Mouse (Mus musculus): Measurements from ENCODE around the gene Umodl1. TPM values are rescaled to one million over a fixed set of nuclear protein-coding genes. Genes with fewer than 3 reads are reported as not detected.

Gene Umodl1
- polyA plus RNA-seq, 1 experiment from 2014 or later, result not detected

GRCm38 (mm10) chr17:31057151-31057890, 102.9 kb downstream of the Umodl1 start, which contains the start of gene Abcg1:
TSS of gene Abcg1 (plus strand) at chr17:31057675.
- H3K27me3 ChIP-seq (replicated peaks; ENCODE audit: insufficient read depth, low read length), result peaks cover 12% of the 10 kb centered on the region; the same call in 1 of the 2 replicates
- peak within 1 kb of the TSS; percentile 71 for H3K4me2 ChIP-seq (replicated peaks; ENCODE audit: low read depth, low read length)
- TF ChIP-seq EP300 (IDR thresholded peaks at IDR 0.05), result no peak
- peak; percentile 46 for TF ChIP-seq CTCF (IDR thresholded peaks at IDR 0.05)
- peak within 1 kb of the TSS; percentile 59 for H3K27ac ChIP-seq (ENCODE audit: low read length)
- peak; percentile 61 for ATAC-seq
- H3K9ac ChIP-seq (replicated peaks; ENCODE audit: low read depth), result peak within 1 kb of the TSS; percentile 41; the same call in 1 of the 2 replicates
- H3K36me3 ChIP-seq (ENCODE audit: insufficient read depth, low read length), result no peaks in the 10 kb centered on the region
- H3K4me1 ChIP-seq (ENCODE audit: insufficient read depth, low read depth, low read length), result peaks cover 6% of the 10 kb centered on the region; the same call in 1 of the 2 replicates
- WGBS, result 4% methylated on average over 37 of the region's 49 CpGs
- peaks cover 4% of the 10 kb centered on the region; the same call in 1 of the 2 replicates for H3K9me3 ChIP-seq (ENCODE audit: low read length)
- peak; percentile 70 for DNase-seq (ENCODE audit: low spot score)
- peak within 1 kb of the TSS; percentile 52 for H3K4me3 ChIP-seq (ENCODE audit: low read depth, low read length)

- H3K4me2 ChIP-seq (replicated peaks; ENCODE audit: low read depth, low read length), result peak overlapping the region; percentile 71
- peaks cover 4% of the 10 kb centered on the region; the same call in 1 of the 2 replicates for H3K9me3 ChIP-seq (ENCODE audit: low read length)
- H3K27ac ChIP-seq (ENCODE audit: low read length), result peak overlapping the region; percentile 59
- H3K36me3 ChIP-seq (ENCODE audit: insufficient read depth, low read length), result no peaks in the 10 kb centered on the region
- DNase-seq (ENCODE audit: low spot score), result no peak
- no peak for TF ChIP-seq EP300 (IDR thresholded peaks at IDR 0.05)
- peak; percentile 25 for TF ChIP-seq CTCF (IDR thresholded peaks at IDR 0.05)
- H3K4me3 ChIP-seq (ENCODE audit: low read depth, low read length), result peak overlapping the region; percentile 52
- peak overlapping the region; percentile 41; the same call in 1 of the 2 replicates for H3K9ac ChIP-seq (replicated peaks; ENCODE audit: low read depth)
- H3K27me3 ChIP-seq (replicated peaks; ENCODE audit: insufficient read depth, low read length), result peaks cover 12% of the 10 kb centered on the region; the same call in 1 of the 2 replicates
- H3K4me1 ChIP-seq (ENCODE audit: insufficient read depth, low read depth, low read length), result peaks cover 6% of the 10 kb centered on the region; the same call in 1 of the 2 replicates
- 2% methylated on average over 26 of the region's 31 CpGs for WGBS
- ATAC-seq, result peak; percentile 27
Measured at GRCm38 (mm10) chr17:31057891-31058744, 103.7 kb downstream of the Umodl1 start.

GRCm38 (mm10) chr17:31058745-31059085, 104.3 kb downstream of the Umodl1 start:
- TF ChIP-seq EP300 (IDR thresholded peaks at IDR 0.05), result no peak
- TF ChIP-seq CTCF (IDR thresholded peaks at IDR 0.05), result no peak
- peak overlapping the region; percentile 71 for H3K4me2 ChIP-seq (replicated peaks; ENCODE audit: low read depth, low read length)
- peak overlapping the region; percentile 52 for H3K4me3 ChIP-seq (ENCODE audit: low read depth, low read length)
- no peak overlapping the region for H3K9ac ChIP-seq (replicated peaks; ENCODE audit: low read depth)
- no peaks in the 10 kb centered on the region for H3K36me3 ChIP-seq (ENCODE audit: insufficient read depth, low read length)
- ATAC-seq (peak; percentile 27), DNase-seq (ENCODE audit: low spot score) (peak; percentile 84)
- peaks cover 12% of the 10 kb centered on the region; the same call in 1 of the 2 replicates for H3K27me3 ChIP-seq (replicated peaks; ENCODE audit: insufficient read depth, low read length)
- H3K9me3 ChIP-seq (ENCODE audit: low read length), result no peaks in the 10 kb centered on the region
- peaks cover 6% of the 10 kb centered on the region; the same call in 1 of the 2 replicates for H3K4me1 ChIP-seq (ENCODE audit: insufficient read depth, low read depth, low read length)
- peak overlapping the region; percentile 59 for H3K27ac ChIP-seq (ENCODE audit: low read length)
- 2% methylated on average over 13 of the region's 13 CpGs for WGBS

GRCm38 (mm10) chr17:31060196-31060587, 105.8 kb downstream of the Umodl1 start:
- Histone ChIP-seq H3K9me3 (ENCODE audit: low read length) (no peaks in the 10 kb centered on the region), H3K9ac (replicated peaks; ENCODE audit: low read depth) (no peak overlapping the region), H3K27ac (ENCODE audit: low read length) (peak overlapping the region; percentile 48), H3K4me2 (replicated peaks; ENCODE audit: low read depth, low read length) (peak overlapping the region; percentile 71), H3K36me3 (ENCODE audit: insufficient read depth, low read length) (no peaks in the 10 kb centered on the region), H3K4me3 (ENCODE audit: low read depth, low read length) (no peak overlapping the region), H3K27me3 (replicated peaks; ENCODE audit: insufficient read depth, low read length) (peaks cover 12% of the 10 kb centered on the region; the same call in 1 of the 2 replicates), H3K4me1 (ENCODE audit: insufficient read depth, low read depth, low read length) (peaks cover 6% of the 10 kb centered on the region; the same call in 1 of the 2 replicates)
- TF ChIP-seq CTCF (IDR thresholded peaks at IDR 0.05) (no peak), EP300 (IDR thresholded peaks at IDR 0.05) (no peak)
- DNase-seq (ENCODE audit: low spot score) (peak; percentile 41), ATAC-seq (peak; percentile 45)
- WGBS, result 12% methylated on average over 4 of the region's 4 CpGs

Small RNAs within 50 kb of the gene (microRNA-seq; reads per million reads assigned to microRNA genes)
- not detected for gene Gm24026

Other genes starting within 250 kb of the Umodl1 start
- gene Glp1r, start 52.8 kb upstream of the Umodl1 start, polyA plus RNA-seq (2015; fragmentation: Nextera tagmentation; extraction: Ambion mirVana), result 17.8 and 19.9 TPM in 2 replicates
- gene Abcg1, start 103.0 kb downstream of the Umodl1 start, polyA plus RNA-seq (2015; fragmentation: Nextera tagmentation; extraction: Ambion mirVana), result 26.9 and 35.3 TPM in 2 replicates
- not detected in 2 replicates for gene Tff3, start 175.0 kb downstream of the Umodl1 start, polyA plus RNA-seq (2015; fragmentation: Nextera tagmentation; extraction: Ambion mirVana)
- gene Tff2, start 189.6 kb downstream of the Umodl1 start, polyA plus RNA-seq (2015; fragmentation: Nextera tagmentation; extraction: Ambion mirVana), result 0.21 and 0.68 TPM in 2 replicates
- not detected in 2 replicates for gene Tff1, start 210.6 kb downstream of the Umodl1 start, polyA plus RNA-seq (2015; fragmentation: Nextera tagmentation; extraction: Ambion mirVana)
- gene Tmprss3, start 244.3 kb downstream of the Umodl1 start, polyA plus RNA-seq (2015; fragmentation: Nextera tagmentation; extraction: Ambion mirVana), result not detected in 2 replicates

Data from lung, postnatal 0 days (tissue).